Comparison of ENCODE assay signal across 16 mouse cellular contexts in the genomic region with DNA sequence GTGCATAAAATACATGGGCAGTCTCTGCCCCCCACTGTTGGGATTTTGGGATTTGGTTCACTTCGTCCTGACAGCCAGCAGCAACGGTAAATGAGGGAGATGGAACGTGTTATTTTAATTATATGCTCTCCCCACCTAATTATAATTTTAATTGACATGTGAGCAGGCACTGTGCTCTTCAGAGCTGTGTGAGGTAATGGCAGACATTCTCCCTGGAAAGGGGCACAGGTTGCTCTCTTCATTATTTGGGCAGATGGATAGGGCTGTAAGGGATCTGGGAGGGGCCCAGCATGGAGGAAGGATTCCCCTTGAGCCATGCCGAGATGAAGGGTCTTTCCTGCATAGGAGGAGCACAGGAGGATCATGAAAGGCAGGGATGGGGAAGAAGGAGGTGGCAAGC. TPM values are rescaled to one million over a fixed set of nuclear protein-coding genes. Genes with fewer than 3 reads are reported as not detected.
DNase-seq lines count a peak whose midpoint lies in the region; ATAC-seq lines count a peak whose summit lies in the region.
"Had no signal": no experiment of that assay in that cellular context is flagged by ENCODE, and none has a peak within 500 bp of the region (broad histone marks: within the 10 kb centered on the region; RNA-seq: fewer than 3 reads in every experiment).

No protein-coding gene starts in this region.

- H3K4me2 ChIP-seq in midbrain, embryonic 13.5 days (replicated peaks) = no peak overlapping the region
- H3K4me2 ChIP-seq in forebrain, embryonic 14.5 days (ENCODE audit: low read length) = no peak overlapping the region
- no peak overlapping the region for H3K4me2 ChIP-seq in hindbrain, embryonic 14.5 days (replicated peaks)
- H3K4me2 ChIP-seq in neural tube, embryonic 14.5 days (ENCODE audit: low read depth, low read length) = no peak overlapping the region
- H3K4me2 ChIP-seq: heart, embryonic 11.5 days; liver, embryonic 15.5 days had no signal

- H3K27me3 ChIP-seq in midbrain, embryonic 13.5 days = no peaks in the 10 kb centered on the region
- no peaks in the 10 kb centered on the region for H3K27me3 ChIP-seq in midbrain, embryonic 10.5 days (ENCODE audit: low read depth, poor library complexity, severe bottlenecking)
- H3K27me3 ChIP-seq in forebrain, embryonic 14.5 days (replicated peaks; ENCODE audit: control insufficient read depth, insufficient read depth, low read length) = no peaks in the 10 kb centered on the region
- no peaks in the 10 kb centered on the region for H3K27me3 ChIP-seq in hindbrain, embryonic 14.5 days (ENCODE audit: control insufficient read depth, insufficient read depth, low read length)
- no peaks in the 10 kb centered on the region for H3K27me3 ChIP-seq in neural tube, embryonic 14.5 days (ENCODE audit: control insufficient read depth, insufficient read depth, low read length)
- H3K27me3 ChIP-seq: liver, embryonic 15.5 days had no signal

- WGBS in midbrain, embryonic 13.5 days = 24% methylated on average over 4 of the region's 4 CpGs
- WGBS in midbrain, embryonic 10.5 days = 77% methylated on average over 4 of the region's 4 CpGs
- whole genome bisulfite sequencing in forebrain, embryonic 14.5 days = 14% methylated on average over 4 of the region's 4 CpGs
- WGBS in hindbrain, embryonic 14.5 days = 29% methylated on average over 4 of the region's 4 CpGs
- WGBS in neural tube, embryonic 14.5 days = 20% methylated on average over 4 of the region's 4 CpGs

- no peaks in the 10 kb centered on the region for H3K9me3 ChIP-seq in midbrain, embryonic 13.5 days
- no peaks in the 10 kb centered on the region for H3K9me3 ChIP-seq in midbrain, embryonic 10.5 days (replicated peaks)
- H3K9me3 ChIP-seq in forebrain, embryonic 14.5 days (replicated peaks; ENCODE audit: control insufficient read depth, low read length) = no peaks in the 10 kb centered on the region
- H3K9me3 ChIP-seq in hindbrain, embryonic 14.5 days (ENCODE audit: control insufficient read depth, low read length) = no peaks in the 10 kb centered on the region
- H3K9me3 ChIP-seq in neural tube, embryonic 14.5 days (ENCODE audit: control insufficient read depth, low read length) = no peaks in the 10 kb centered on the region
- H3K9me3 ChIP-seq: liver, embryonic 15.5 days had no signal

- peak overlapping the region; percentile 9; the same call in 1 of the 2 replicates for H3K27ac ChIP-seq in midbrain, embryonic 13.5 days
- H3K27ac ChIP-seq in midbrain, embryonic 10.5 days (replicated peaks) = no peak overlapping the region
- H3K27ac ChIP-seq in forebrain, embryonic 14.5 days (ENCODE audit: low read depth, low read length) = no peak overlapping the region
- H3K27ac ChIP-seq in hindbrain, embryonic 14.5 days = no peak overlapping the region
- H3K27ac ChIP-seq in neural tube, embryonic 14.5 days (ENCODE audit: low read depth, low read length) = no peak overlapping the region
- H3K27ac ChIP-seq: liver, embryonic 15.5 days had no signal

- peaks cover 9% of the 10 kb centered on the region; the same call in 1 of the 2 replicates for H3K4me1 ChIP-seq in midbrain, embryonic 13.5 days (replicated peaks)
- H3K4me1 ChIP-seq in midbrain, embryonic 10.5 days = no peaks in the 10 kb centered on the region
- H3K4me1 ChIP-seq in forebrain, embryonic 14.5 days (ENCODE audit: control insufficient read depth, insufficient read depth, low read length) = peaks cover 5% of the 10 kb centered on the region; the same call in 1 of the 2 replicates
- no peaks in the 10 kb centered on the region; the same call in 1 of the 2 replicates for H3K4me1 ChIP-seq in hindbrain, embryonic 14.5 days (replicated peaks; ENCODE audit: control insufficient read depth, insufficient read depth, low read length)
- H3K4me1 ChIP-seq in neural tube, embryonic 14.5 days (ENCODE audit: control insufficient read depth, insufficient read depth, low read length) = no peaks in the 10 kb centered on the region
- H3K4me1 ChIP-seq: liver, embryonic 15.5 days had no signal

- DNase-seq in midbrain, embryonic 10.5 days (ENCODE audit: low spot score) = no peak
- DNase-seq in forebrain, embryonic 14.5 days (ENCODE audit: low spot score) = peak; percentile 52
- no peak for DNase-seq in hindbrain, embryonic 14.5 days (ENCODE audit: low spot score)
- DNase-seq in kidney, postnatal 14 days = no peak
- DNase-seq in right cerebral cortex, adult 18-20 months = no peak
- DNase-seq: adrenal gland, adult 2 months; cerebellum, adult 8-10 months; heart, postnatal 10 days; kidney, adult 2 months; kidney, postnatal 25 days; thymus, postnatal 25 days had no signal

- ATAC-seq in midbrain, embryonic 13.5 days = peak; percentile 73
- peak; percentile 74; the same call in 1 of the 2 replicates for ATAC-seq in forebrain, embryonic 14.5 days
- peak; percentile 55; the same call in 1 of the 2 replicates for ATAC-seq in hindbrain, embryonic 14.5 days (ENCODE audit: low FRiP score)
- ATAC-seq in neural tube, embryonic 14.5 days (ENCODE audit: low read depth) = peak; percentile 57; the same call in 1 of the 2 replicates
- ATAC-seq: lung, postnatal 0 days had no signal

- no peak overlapping the region for H3K4me3 ChIP-seq in midbrain, embryonic 13.5 days (replicated peaks)
- H3K4me3 ChIP-seq in midbrain, embryonic 10.5 days = no peak overlapping the region
- H3K4me3 ChIP-seq in forebrain, embryonic 14.5 days (ENCODE audit: low read depth, low read length) = no peak overlapping the region
- H3K4me3 ChIP-seq in hindbrain, embryonic 14.5 days (replicated peaks; ENCODE audit: low read length) = no peak overlapping the region
- H3K4me3 ChIP-seq in neural tube, embryonic 14.5 days (ENCODE audit: low read depth, low read length) = no peak overlapping the region
- H3K4me3 ChIP-seq: liver, embryonic 15.5 days had no signal

- 0 out of 2 replicates have a peak overlapping the region, but pooled peaks have one; percentile 14 for H3K9ac ChIP-seq in midbrain, embryonic 13.5 days (replicated peaks)
- H3K9ac ChIP-seq in forebrain, embryonic 14.5 days (ENCODE audit: low read length) = no peak overlapping the region
- H3K9ac ChIP-seq in hindbrain, embryonic 14.5 days = no peak overlapping the region
- no peak overlapping the region for H3K9ac ChIP-seq in neural tube, embryonic 14.5 days (replicated peaks; ENCODE audit: low read depth, low read length)
- H3K9ac ChIP-seq: liver, embryonic 15.5 days had no signal

- H3K36me3 ChIP-seq in midbrain, embryonic 13.5 days = no peaks in the 10 kb centered on the region
- no peaks in the 10 kb centered on the region for H3K36me3 ChIP-seq in midbrain, embryonic 10.5 days
- H3K36me3 ChIP-seq in forebrain, embryonic 14.5 days (ENCODE audit: control insufficient read depth, insufficient read depth, low read length) = no peaks in the 10 kb centered on the region
- H3K36me3 ChIP-seq in hindbrain, embryonic 14.5 days (replicated peaks; ENCODE audit: control insufficient read depth, insufficient read depth) = no peaks in the 10 kb centered on the region
- no peaks in the 10 kb centered on the region for H3K36me3 ChIP-seq in neural tube, embryonic 14.5 days (ENCODE audit: control insufficient read depth, insufficient read depth, low read length)
- H3K36me3 ChIP-seq: liver, embryonic 15.5 days had no signal

RNA-seq across cellular contexts. Expression of gene Grid1, which starts 26.9 kb away (rescaled TPM):
- polyA plus RNA-seq in midbrain, embryonic 13.5 days (2015; fragmentation: Nextera tagmentation; extraction: Ambion mirVana) = 2.5 and 2.7 TPM in 2 replicates
- polyA plus RNA-seq in midbrain, embryonic 10.5 days (2016; fragmentation: Nextera tagmentation; extraction: Ambion mirVana) = 0.28 and 0.40 TPM in 2 replicates
- polyA plus RNA-seq in forebrain, embryonic 14.5 days (2014; fragmentation: Nextera tagmentation; extraction: Ambion mirVana) = 1.1 and 1.9 TPM in 2 replicates
- polyA plus RNA-seq in hindbrain, embryonic 14.5 days (2014; fragmentation: Nextera tagmentation; extraction: Ambion mirVana) = 7.0 and 7.7 TPM in 2 replicates
- polyA plus RNA-seq in neural tube, embryonic 14.5 days (2014; fragmentation: Nextera tagmentation; extraction: Ambion mirVana) = 6.8 and 7.9 TPM in 2 replicates
